Comparison of ENCODE assay signal across 11 mouse cellular contexts in the genomic region with DNA sequence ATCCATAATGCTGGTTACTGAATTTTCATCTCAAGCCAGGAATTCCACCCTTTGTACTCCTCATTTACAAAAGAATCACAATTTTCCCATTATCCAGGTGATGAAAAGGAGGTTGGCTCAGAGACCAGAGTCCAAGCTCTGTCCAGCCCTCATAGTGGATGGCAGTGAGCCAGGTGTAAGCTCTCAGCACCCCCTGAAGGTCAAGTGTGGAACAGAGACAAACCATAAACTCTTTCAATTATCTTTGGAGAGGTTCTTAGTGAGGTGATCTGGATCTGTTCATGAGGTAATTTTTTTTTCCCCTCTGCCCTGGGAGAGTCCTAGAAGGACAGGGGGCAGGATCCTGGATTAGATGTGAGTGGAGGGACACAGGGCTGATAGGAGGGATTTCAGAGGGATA. TPM values are rescaled to one million over a fixed set of nuclear protein-coding genes. Genes with fewer than 3 reads are reported as not detected.
DNase-seq lines count a peak whose midpoint lies in the region; ATAC-seq and TF ChIP-seq lines count a peak whose summit lies in the region.
"Had no signal": no experiment of that assay in that cellular context is flagged by ENCODE, and none has a peak within 500 bp of the region (broad histone marks: within the 10 kb centered on the region; RNA-seq: fewer than 3 reads in every experiment).

No protein-coding gene starts in this region.

- peak; percentile 62 for TF ChIP-seq CTCF in liver, embryonic 14.5 days (IDR thresholded peaks at IDR 0.05; ENCODE audit: low read depth)

- H3K9me3 ChIP-seq in kidney, embryonic 15.5 days (replicated peaks) = no peaks in the 10 kb centered on the region
- no peaks in the 10 kb centered on the region for H3K9me3 ChIP-seq in liver, embryonic 14.5 days (ENCODE audit: control insufficient read depth, low read length)
- H3K9me3 ChIP-seq: limb, embryonic 13.5 days had no signal

- no peak for TF ChIP-seq EP300 in liver, embryonic 14.5 days (IDR thresholded peaks at IDR 0.05; ENCODE audit: low read depth)

- peak; percentile 45 to 60 for DNase-seq in adrenal gland, adult (ENCODE audit: inconsistent age in 2 of 2, low spot score in 1 of 2)
- no peak for DNase-seq in adrenal gland, postnatal 4 days (ENCODE audit: low spot score in 2 of 2)
- DNase-seq in kidney, adult 11 months = peak; percentile 53
- peak; percentile 36 for DNase-seq in adipocyte (ENCODE audit: low spot score)
- no peak for DNase-seq in liver, embryonic 14.5 days (ENCODE audit: low read depth in 3 of 3, low spot score in 3 of 3)
- no peak for DNase-seq in left cerebral cortex, adult 18-20 months (ENCODE audit: low spot score in 2 of 2)
- DNase-seq in layer of hippocampus, postnatal 25 days (ENCODE audit: extremely low spot score in 1 of 2, low spot score in 1 of 2) = no peak
- DNase-seq: heart, postnatal 36 days had no signal

- no peak overlapping the region for H3K9ac ChIP-seq in kidney, embryonic 15.5 days
- no peak overlapping the region for H3K9ac ChIP-seq in liver, embryonic 14.5 days (replicated peaks)
- H3K9ac ChIP-seq: limb, embryonic 13.5 days had no signal

- no peak overlapping the region for H3K4me2 ChIP-seq in kidney, embryonic 15.5 days
- no peak overlapping the region for H3K4me2 ChIP-seq in liver, embryonic 14.5 days (ENCODE audit: low read depth)
- H3K4me2 ChIP-seq: limb, embryonic 13.5 days had no signal

- H3K27me3 ChIP-seq in kidney, embryonic 15.5 days = no peaks in the 10 kb centered on the region
- no peaks in the 10 kb centered on the region for H3K27me3 ChIP-seq in liver, embryonic 14.5 days (ENCODE audit: control insufficient read depth, insufficient read depth, low read length)
- H3K27me3 ChIP-seq: limb, embryonic 13.5 days had no signal

- H3K4me3 ChIP-seq in kidney, embryonic 15.5 days (replicated peaks) = no peak overlapping the region
- no peak overlapping the region for H3K4me3 ChIP-seq in liver, embryonic 14.5 days (ENCODE audit: insufficient read depth in 1 of 2, low read depth in 2 of 2, low read length in 2 of 2)
- H3K4me3 ChIP-seq: erythroblast, embryonic 14.5 days; limb, embryonic 13.5 days had no signal

- peaks cover 12% of the 10 kb centered on the region for H3K36me3 ChIP-seq in kidney, embryonic 15.5 days
- H3K36me3 ChIP-seq in liver, embryonic 14.5 days (replicated peaks; ENCODE audit: control insufficient read depth, insufficient read depth, low read depth) = no peaks in the 10 kb centered on the region; the same call in 1 of the 2 replicates

- H3K27ac ChIP-seq in kidney, embryonic 15.5 days = no peak overlapping the region
- H3K27ac ChIP-seq in liver, embryonic 14.5 days = no peak overlapping the region
- H3K27ac ChIP-seq: limb, embryonic 13.5 days had no signal

- ATAC-seq in kidney, embryonic 15.5 days (replicated peaks; ENCODE audit: low FRiP score) = no peak
- no peak for ATAC-seq in liver, embryonic 14.5 days (ENCODE audit: insufficient read depth)

- H3K4me1 ChIP-seq in kidney, embryonic 15.5 days = peaks cover 7% of the 10 kb centered on the region
- peaks cover 5 to 8% of the 10 kb centered on the region in 2 experiments; a peak in 3 of 4 replicates for H3K4me1 ChIP-seq in liver, embryonic 14.5 days (replicated peaks; ENCODE audit: control insufficient read depth in 2 of 2, insufficient read depth in 2 of 2, low read length in 1 of 2)

RNA-seq across cellular contexts. Expression of a gene that starts 1.7 kb away (rescaled TPM):
- 10 to 100 TPM; 96.9 to 97.0 TPM for total RNA-seq in adrenal gland, postnatal 4 days (2021)
- polyA plus RNA-seq in kidney, embryonic 15.5 days (2015; fragmentation: Nextera tagmentation; extraction: Ambion mirVana) = 140 and 143 TPM in 2 replicates
- 36.5 and 36.7 TPM in 2 replicates for polyA plus RNA-seq in liver, embryonic 14.5 days (2012; rRNA removed)
- polyA plus RNA-seq in liver, embryonic 14.5 days (2014; fragmentation: Nextera tagmentation; extraction: Ambion mirVana) = 61.3 and 67.7 TPM in 2 replicates
- 10 to 100 TPM; 57.3 to 62.1 TPM for total RNA-seq in left cerebral cortex, adult 18-20 months (2021)
- 10 to 100 TPM; 60.1 to 62.4 TPM for total RNA-seq in layer of hippocampus, postnatal 25 days (2021)

RNA-seq across cellular contexts. Expression of a gene that starts 15.0 kb away (rescaled TPM):
- total RNA-seq in adrenal gland, postnatal 4 days (2021) = 10 to 100 TPM in 1 of 2 experiments, 1 to 10 TPM in 1; 10.0 to 11.7 TPM
- 10.8 and 13.7 TPM in 2 replicates for polyA plus RNA-seq in kidney, embryonic 15.5 days (2015; fragmentation: Nextera tagmentation; extraction: Ambion mirVana)
- polyA plus RNA-seq in liver, embryonic 14.5 days (2012; rRNA removed) = 5.4 and 6.9 TPM in 2 replicates
- polyA plus RNA-seq in liver, embryonic 14.5 days (2014; fragmentation: Nextera tagmentation; extraction: Ambion mirVana) = 7.9 and 9.1 TPM in 2 replicates
- 1 to 10 TPM; 2.3 to 2.9 TPM for total RNA-seq in left cerebral cortex, adult 18-20 months (2021)
- total RNA-seq in layer of hippocampus, postnatal 25 days (2021) = 1 to 10 TPM; 2.1 to 2.7 TPM

RNA-seq across cellular contexts. Expression of a gene that starts 24.2 kb away (rescaled TPM):
- total RNA-seq in adrenal gland, postnatal 4 days (2021) = 10 to 100 TPM; 12.2 to 17.0 TPM
- 29.8 and 32.7 TPM in 2 replicates for polyA plus RNA-seq in kidney, embryonic 15.5 days (2015; fragmentation: Nextera tagmentation; extraction: Ambion mirVana)
- polyA plus RNA-seq in liver, embryonic 14.5 days (2012; rRNA removed) = 1.2 and 1.3 TPM in 2 replicates
- 2.3 and 3.0 TPM in 2 replicates for polyA plus RNA-seq in liver, embryonic 14.5 days (2014; fragmentation: Nextera tagmentation; extraction: Ambion mirVana)
- 1 to 10 TPM; 2.9 to 3.4 TPM for total RNA-seq in left cerebral cortex, adult 18-20 months (2021)
- 1 to 10 TPM; 2.5 to 3.6 TPM for total RNA-seq in layer of hippocampus, postnatal 25 days (2021)

RNA-seq across cellular contexts. Expression of a gene that starts 28.4 kb away (rescaled TPM):
- 1 to 10 TPM; 3.8 to 4.5 TPM for total RNA-seq in adrenal gland, postnatal 4 days (2021)
- polyA plus RNA-seq in kidney, embryonic 15.5 days (2015; fragmentation: Nextera tagmentation; extraction: Ambion mirVana) = 2.0 and 2.7 TPM in 2 replicates
- polyA plus RNA-seq in liver, embryonic 14.5 days (2012; rRNA removed) = 61.8 and 64.1 TPM in 2 replicates
- 204 and 223 TPM in 2 replicates for polyA plus RNA-seq in liver, embryonic 14.5 days (2014; fragmentation: Nextera tagmentation; extraction: Ambion mirVana)
- 1 to 10 TPM in 1 of 2 experiments, under 1 TPM in 1; 0.98 to 1.7 TPM for total RNA-seq in left cerebral cortex, adult 18-20 months (2021)
- total RNA-seq in layer of hippocampus, postnatal 25 days (2021) = under 1 TPM; 0.84 to 0.87 TPM

RNA-seq across cellular contexts. Expression of a gene that starts 31.1 kb away (rescaled TPM):
- total RNA-seq in adrenal gland, postnatal 4 days (2021) = 1 to 10 TPM in 1 of 2 experiments, under 1 TPM in 1; 0.81 to 1.3 TPM
- polyA plus RNA-seq in kidney, embryonic 15.5 days (2015; fragmentation: Nextera tagmentation; extraction: Ambion mirVana) = 0.18 and 0.38 TPM in 2 replicates
- 0.70 and 0.87 TPM in 2 replicates for polyA plus RNA-seq in liver, embryonic 14.5 days (2012; rRNA removed)
- polyA plus RNA-seq in liver, embryonic 14.5 days (2014; fragmentation: Nextera tagmentation; extraction: Ambion mirVana) = 0.20 and 0.28 TPM in 2 replicates
- total RNA-seq in left cerebral cortex, adult 18-20 months (2021) = 100 to 1,000 TPM; 203 to 239 TPM
- total RNA-seq in layer of hippocampus, postnatal 25 days (2021) = 100 to 1,000 TPM; 389 to 394 TPM
- total RNA-seq: heart, postnatal 36 days had no signal

Comparison
In these comparisons a context has a peak if more than half of its experiments do, and no peak if none do; other contexts are left out.
1. DNase-seq: peak in adrenal gland, adult (2 of 2), kidney, adult 11 months (single experiment) and adipocyte (single experiment); none in adrenal gland, postnatal 4 days (0 of 2), liver, embryonic 14.5 days (0 of 3), left cerebral cortex, adult 18-20 months (0 of 2) and layer of hippocampus, postnatal 25 days (0 of 2).